Mouse (Mus musculus) thymus, adult 2 months (tissue): ENCODE results near the gene Zdhhc24. TPM values are rescaled to one million over a fixed set of nuclear protein-coding genes. Genes with fewer than 3 reads are reported as not detected.
A peak's percentile ranks its signal among the peaks of the same experiment; 100 is the strongest.

Experiments
- DNase-seq: peaks from one replicate; pipeline ENCODE4 v3.0.0; 2021
- H3K27ac ChIP-seq: fragments of 200-500 bp; 2 replicates; pipeline ENCODE4 v1.5.1; 2012; ENCODE audit warnings: low read length, control low read depth; ENCODE audit not compliant: control insufficient read depth, insufficient read depth
- H3K27me3 ChIP-seq: fragments of 200-500 bp; 2 replicates; pipeline ENCODE4 v1.6.1; 2012; ENCODE audit warnings: mild to moderate bottlenecking, low read length, moderate library complexity, mixed read lengths; ENCODE audit not compliant: control insufficient read depth, insufficient read depth
- H3K36me3 ChIP-seq: fragments of 200-500 bp; 2 replicates; pipeline ENCODE4 v1.6.1; 2012; ENCODE audit warnings: mild to moderate bottlenecking, low read length, moderate library complexity; ENCODE audit not compliant: control insufficient read depth, insufficient read depth
- H3K4me1 ChIP-seq: fragments of 200-500 bp; replicated peaks from 2 replicates; pipeline ENCODE4 v1.6.1; 2012; ENCODE audit warnings: low read length; ENCODE audit not compliant: control insufficient read depth, insufficient read depth
- H3K4me3 ChIP-seq: fragments of 200-500 bp; 2 replicates; pipeline ENCODE4 v1.5.1; 2012; ENCODE audit warnings: mild to moderate bottlenecking, low read length, control low read depth, moderate library complexity; ENCODE audit not compliant: control insufficient read depth, insufficient read depth
- CTCF ChIP-seq: fragments of 200-500 bp; IDR thresholded peaks from 2 replicates; pipeline ENCODE4 v1.5.1; 2012; ENCODE audit warnings: mild to moderate bottlenecking, control low read depth, low read length, moderate library complexity, borderline replicate concordance; ENCODE audit not compliant: control insufficient read depth, poor library complexity, insufficient read depth; ENCODE audit errors: extremely low read depth
- POLR2A ChIP-seq: fragments of 200-500 bp; IDR thresholded peaks from 2 replicates; pipeline ENCODE4 v1.6.1; 2012; ENCODE audit warnings: mild to moderate bottlenecking, low read length, control low read depth, moderate library complexity; ENCODE audit not compliant: control insufficient read depth, poor library complexity, insufficient read depth; ENCODE audit errors: extremely low read depth
- WGBS: fragments of 180-500 bp; shearing (Covaris S2); methylation state at CpG from one replicate; pipeline ENCODE4 v1.1.7; 2018; 5-methylcytosine and 5-hydroxymethylcytosine counted together
- polyA plus RNA-seq: library from polyadenylated mRNA; depleted of rRNA; stranded (reverse); fragments of >200 nt; gene quantifications from 2 replicates; pipeline ENCODE4 v1.2.3, GENCODE M21; 2012; rRNA removed

The Zdhhc24 gene
- polyA plus RNA-seq, 1 experiment: 53.0 TPM

DNA sequence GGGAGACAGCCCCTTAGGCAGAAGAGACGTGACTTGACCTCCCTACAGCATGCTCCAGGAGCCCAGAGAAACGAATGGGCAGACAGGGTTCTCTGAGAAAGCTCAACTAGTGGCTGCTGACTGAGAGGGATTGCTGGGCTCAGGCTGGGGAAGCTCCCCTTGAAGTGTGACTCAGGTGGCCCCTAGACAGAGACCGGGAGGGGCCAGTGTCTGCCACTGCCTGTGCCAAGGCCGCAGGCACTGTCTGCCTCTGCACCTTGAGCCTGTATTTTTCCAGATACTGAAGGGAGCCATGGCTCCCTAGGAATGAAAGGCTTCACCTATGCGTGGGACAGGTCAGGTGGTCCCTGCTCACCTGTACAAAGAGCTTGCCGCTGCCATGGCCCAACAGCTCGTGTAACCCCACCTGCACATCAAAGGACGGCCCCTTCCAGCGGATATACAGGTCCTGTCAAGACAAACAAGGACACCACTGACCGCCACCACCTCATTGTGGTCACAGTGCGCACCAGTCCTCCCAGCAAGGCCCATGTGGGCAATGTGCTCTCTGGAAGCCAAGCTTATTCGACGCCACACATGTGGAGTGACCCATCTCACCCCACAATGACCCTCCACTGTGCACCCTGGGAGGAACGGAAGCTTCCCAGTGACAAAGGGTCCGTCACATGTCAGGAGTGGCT, 37.6 kb downstream of the Zdhhc24 start:
- H3K27me3 ChIP-seq: no peaks in the 10 kb centered on the region
- H3K4me3 ChIP-seq: no peak overlapping the region
- DNase-seq: no peak
- WGBS: 97% methylated on average over 15 of the region's 15 CpGs
- no peak overlapping the region for H3K27ac ChIP-seq
- H3K4me1 ChIP-seq: no peaks in the 10 kb centered on the region
- peaks cover 83% of the 10 kb centered on the region for H3K36me3 ChIP-seq
- TF ChIP-seq CTCF (no peak), POLR2A (no peak)

DNA sequence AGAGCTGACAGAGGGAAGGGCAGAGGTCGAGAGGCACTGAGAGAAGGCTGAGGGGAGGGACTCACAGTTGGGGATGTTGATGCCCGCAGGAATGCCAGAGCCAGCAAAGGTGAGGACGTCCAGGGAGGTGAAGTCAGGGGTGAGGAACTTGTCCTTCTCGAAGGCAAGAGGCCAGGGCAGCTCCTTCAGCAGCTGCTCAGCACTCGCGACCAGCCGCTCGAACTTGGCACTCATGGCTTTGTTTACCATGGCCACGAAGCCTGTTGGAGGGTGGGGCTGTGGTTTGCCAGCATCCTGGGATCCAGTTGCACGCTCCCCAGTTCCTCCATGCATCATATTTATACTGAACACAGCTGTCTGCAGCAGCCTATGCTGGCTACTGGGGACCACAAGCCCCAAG, 38.4 kb downstream of the Zdhhc24 start:
- no peak for DNase-seq
- TF ChIP-seq POLR2A: no peak
- TF ChIP-seq CTCF: no peak
- peaks cover 86% of the 10 kb centered on the region for H3K36me3 ChIP-seq
- no peak overlapping the region for H3K27ac ChIP-seq
- WGBS: 79% methylated on average over 10 of the region's 10 CpGs
- no peak overlapping the region for H3K4me3 ChIP-seq
- H3K27me3 ChIP-seq: no peaks in the 10 kb centered on the region
- H3K4me1 ChIP-seq: no peaks in the 10 kb centered on the region

DNA sequence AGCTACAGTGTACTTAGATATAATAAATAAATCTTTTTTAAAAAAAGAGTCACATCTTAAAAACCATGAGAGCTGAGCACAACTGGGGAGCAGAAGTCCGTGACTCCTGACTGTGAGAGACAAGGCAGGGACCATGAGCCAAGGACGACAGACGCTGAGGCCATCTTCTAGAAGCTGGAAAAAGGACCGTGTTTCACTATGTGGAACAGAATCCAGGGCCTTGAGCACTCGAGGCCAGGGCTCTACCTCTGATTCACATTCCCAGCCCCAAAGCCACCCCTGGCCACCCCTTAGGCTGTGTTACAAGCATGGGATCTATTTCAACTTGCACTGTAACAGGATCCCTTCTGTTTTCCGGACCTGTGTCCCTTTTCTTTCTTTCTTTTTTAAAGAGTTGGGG, 41.2 kb downstream of the Zdhhc24 start:
- DNase-seq: no peak
- H3K27ac ChIP-seq: no peak overlapping the region
- TF ChIP-seq CTCF: no peak
- TF ChIP-seq POLR2A: no peak
- no peaks in the 10 kb centered on the region for H3K4me1 ChIP-seq
- no peak overlapping the region for H3K4me3 ChIP-seq
- H3K36me3 ChIP-seq: peaks cover 86% of the 10 kb centered on the region
- H3K27me3 ChIP-seq: no peaks in the 10 kb centered on the region
- 94% methylated on average over 6 of the region's 6 CpGs for WGBS

DNA sequence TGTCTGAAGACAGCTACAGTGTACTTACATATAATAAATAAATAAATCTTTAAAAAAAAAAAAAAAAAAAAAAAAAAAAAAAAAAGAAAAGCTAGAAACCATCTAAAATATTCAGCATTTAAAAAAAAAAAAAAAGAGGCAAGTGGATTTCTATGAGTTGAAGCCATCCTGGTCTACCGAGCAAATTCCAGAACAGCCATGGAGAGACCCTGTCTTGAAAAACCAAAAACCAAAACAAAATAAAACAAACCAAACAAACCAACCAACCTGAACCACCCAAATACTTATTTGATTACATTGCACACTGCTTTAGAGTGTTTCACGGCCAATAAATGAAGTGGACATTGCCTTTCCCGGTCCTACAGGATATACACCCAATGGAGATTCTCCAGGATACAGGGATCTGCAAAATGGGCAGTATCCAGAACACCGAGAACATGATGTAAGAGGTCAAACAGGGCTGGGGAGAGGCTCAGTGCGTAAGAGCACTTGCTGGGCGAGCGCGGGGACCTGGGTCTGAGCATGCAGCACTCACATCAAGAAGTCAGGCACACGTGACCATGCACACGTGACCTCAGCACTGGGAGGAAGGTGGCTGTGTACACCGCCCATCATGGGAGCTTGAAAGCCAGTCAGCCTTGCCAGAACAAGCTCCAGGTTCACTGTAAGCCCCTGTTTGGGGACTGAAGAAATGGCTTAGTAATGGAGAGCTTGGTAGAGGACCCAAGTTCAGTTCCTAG, 46.8 kb downstream of the Zdhhc24 start:
- Histone ChIP-seq H3K4me1 (peaks cover 12% of the 10 kb centered on the region), H3K4me3 (no peak overlapping the region), H3K27me3 (no peaks in the 10 kb centered on the region), H3K27ac (no peak overlapping the region), H3K36me3 (peaks cover 40% of the 10 kb centered on the region)
- TF ChIP-seq POLR2A: no peak
- TF ChIP-seq CTCF: no peak
- no peak for DNase-seq
- WGBS: 98% methylated on average over 11 of the region's 11 CpGs

DNA sequence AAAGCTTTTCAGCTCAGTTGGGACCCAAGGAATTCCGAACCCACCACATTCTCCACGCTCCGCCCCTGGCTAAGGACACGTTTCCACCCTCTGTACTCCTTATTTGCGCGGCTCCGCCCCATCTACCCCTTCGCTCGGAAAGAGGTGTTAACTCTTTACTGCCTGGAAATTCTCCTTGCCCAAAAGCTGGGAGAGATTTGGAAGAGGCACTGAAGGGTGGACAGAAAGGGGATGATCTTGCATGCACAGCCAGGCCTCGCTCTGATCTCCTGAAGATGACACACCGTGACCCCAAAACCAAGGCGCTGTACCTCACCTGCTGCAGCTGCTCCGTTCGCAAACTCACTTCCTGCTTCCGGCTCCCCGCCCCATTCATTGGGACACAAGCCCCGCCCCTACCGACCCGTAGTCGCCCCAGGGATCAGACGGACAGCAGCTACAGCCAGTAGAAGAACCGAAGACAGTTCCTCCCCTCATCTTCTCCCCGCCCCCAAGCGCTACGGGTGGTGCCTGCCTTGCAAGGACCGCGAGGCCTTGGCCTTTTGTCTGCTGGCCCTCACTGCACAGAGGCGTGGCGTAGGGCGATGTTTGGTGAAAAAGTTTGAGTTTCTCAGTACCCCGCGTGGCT, 49.5 kb downstream of the Zdhhc24 start, which contains the start of gene Dpp3:
Gene Dpp3, minus strand, starts transcription at position 384 of the 628 bp plus-strand sequence.
- H3K4me3 ChIP-seq: peak within 1 kb of the TSS; percentile 80
- H3K27ac ChIP-seq: peak within 1 kb of the TSS; percentile 14; the same call in 1 of the 2 replicates
- WGBS: under 1% methylated on average over 32 of the region's 32 CpGs
- TF ChIP-seq CTCF (peak; percentile 59; the same call in 1 of the 2 replicates), POLR2A (peak; percentile 85)
- H3K36me3 ChIP-seq: peaks cover 14% of the 10 kb centered on the region
- H3K4me1 ChIP-seq: peaks cover 12% of the 10 kb centered on the region
- no peaks in the 10 kb centered on the region for H3K27me3 ChIP-seq
- peak; percentile 100 for DNase-seq

DNA sequence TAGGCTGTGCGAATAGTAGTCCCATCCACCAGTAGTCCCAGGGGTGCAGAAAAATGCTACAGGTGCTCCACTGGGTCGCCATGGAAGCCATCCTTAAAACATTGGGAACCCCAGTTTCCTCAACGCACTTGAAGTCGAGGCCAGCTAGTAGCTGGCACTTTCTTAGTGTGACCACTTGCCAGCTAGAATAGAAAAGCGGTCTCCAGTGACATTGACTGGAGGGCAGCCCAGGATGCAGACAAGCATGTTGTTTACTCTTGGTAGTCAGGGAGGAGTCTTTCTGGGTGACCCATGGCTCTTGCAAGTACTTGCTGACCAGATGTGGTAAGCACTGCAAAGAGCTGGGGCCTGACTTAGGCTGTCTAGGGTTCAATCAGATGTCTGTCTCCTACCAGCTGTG, 50.3 kb downstream of the Zdhhc24 start:
- Histone ChIP-seq H3K36me3 (peaks cover 6% of the 10 kb centered on the region; the same call in 1 of the 2 replicates), H3K27ac (no peak overlapping the region), H3K4me1 (peaks cover 12% of the 10 kb centered on the region), H3K27me3 (no peaks in the 10 kb centered on the region), H3K4me3 (no peak overlapping the region)
- TF ChIP-seq CTCF (no peak), POLR2A (no peak)
- 85% methylated on average over 5 of the region's 5 CpGs for WGBS
- DNase-seq: no peak

Other genes with a start within 250 kb of the Zdhhc24 start
- 0.04 and 1.1 TPM in 2 replicates for gene Gm960, start 180.0 kb upstream of the Zdhhc24 start, polyA plus RNA-seq
- gene Sptbn2, start 167.5 kb upstream of the Zdhhc24 start, polyA plus RNA-seq: 0.23 and 0.26 TPM in 2 replicates
- gene Rbm4b, start 122.2 kb upstream of the Zdhhc24 start, polyA plus RNA-seq: 20.0 and 20.2 TPM in 2 replicates
- gene Rbm4, start 84.8 kb upstream of the Zdhhc24 start, polyA plus RNA-seq: 113 and 130 TPM in 2 replicates
- 30.1 and 56.3 TPM in 2 replicates for gene Gm21992, start 67.1 kb upstream of the Zdhhc24 start, polyA plus RNA-seq
- gene Rbm14, start 67.0 kb upstream of the Zdhhc24 start, polyA plus RNA-seq: 158 and 205 TPM in 2 replicates
- gene Ccs, start 39.3 kb upstream of the Zdhhc24 start, polyA plus RNA-seq: 35.8 and 45.8 TPM in 2 replicates
- 0.19 and 0.24 TPM in 2 replicates for gene Ccdc87, start 39.3 kb upstream of the Zdhhc24 start, polyA plus RNA-seq
- gene Ctsf, start 23.5 kb upstream of the Zdhhc24 start, polyA plus RNA-seq: 27.0 and 31.9 TPM in 2 replicates
- 8.4 and 11.8 TPM in 2 replicates for gene Actn3, start 759 bp upstream of the Zdhhc24 start, polyA plus RNA-seq
- gene Bbs1, start 28.0 kb downstream of the Zdhhc24 start, polyA plus RNA-seq: 2.8 and 4.7 TPM in 2 replicates
- gene Dpp3, start 49.6 kb downstream of the Zdhhc24 start, polyA plus RNA-seq: 153 and 175 TPM in 2 replicates
- gene Peli3, start 64.5 kb downstream of the Zdhhc24 start, polyA plus RNA-seq: 2.1 and 2.3 TPM in 2 replicates
- gene Mrpl11, start 83.5 kb downstream of the Zdhhc24 start, polyA plus RNA-seq: 25.8 and 27.3 TPM in 2 replicates
- gene Npas4, start 111.6 kb downstream of the Zdhhc24 start, polyA plus RNA-seq: 0.57 and 0.59 TPM in 2 replicates
- gene Slc29a2, start 145.2 kb downstream of the Zdhhc24 start, polyA plus RNA-seq: 12.7 and 14.6 TPM in 2 replicates
- gene B4gat1, start 160.2 kb downstream of the Zdhhc24 start, polyA plus RNA-seq: 23.8 and 25.1 TPM in 2 replicates
- 1.1 and 1.4 TPM in 2 replicates for gene AC124502.3, start 160.2 kb downstream of the Zdhhc24 start, polyA plus RNA-seq
- 54.2 and 61.4 TPM in 2 replicates for gene Brms1, start 162.7 kb downstream of the Zdhhc24 start, polyA plus RNA-seq
- gene Rin1, start 171.8 kb downstream of the Zdhhc24 start, polyA plus RNA-seq: 7.1 and 8.8 TPM in 2 replicates
- 5.9 and 7.7 TPM in 2 replicates for gene Cd248, start 189.4 kb downstream of the Zdhhc24 start, polyA plus RNA-seq
- gene Tmem151a, start 206.9 kb downstream of the Zdhhc24 start, polyA plus RNA-seq: 1.7 and 3.5 TPM in 2 replicates
- 121 and 137 TPM in 2 replicates for gene Yif1a, start 209.9 kb downstream of the Zdhhc24 start, polyA plus RNA-seq
- gene Cnih2, start 219.9 kb downstream of the Zdhhc24 start, polyA plus RNA-seq: 3.7 and 4.9 TPM in 2 replicates
- gene Rab1b, start 228.4 kb downstream of the Zdhhc24 start, polyA plus RNA-seq: 296 and 317 TPM in 2 replicates
- 48.0 and 54.9 TPM in 2 replicates for gene Klc2, start 239.9 kb downstream of the Zdhhc24 start, polyA plus RNA-seq